Mouse (Mus musculus): ENCODE data around the gene Gm44973. TPM values are rescaled to one million over a fixed set of nuclear protein-coding genes. Genes with fewer than 3 reads are reported as not detected.
"Not testable (repeated sequence)": the region's sequence is repeated elsewhere in the genome, so short reads cannot be mapped to it uniquely, and the experiment has no call there.

The Gm44973 gene
- polyA plus RNA-seq, 1 experiment from 2014 or later: not detected

DNA sequence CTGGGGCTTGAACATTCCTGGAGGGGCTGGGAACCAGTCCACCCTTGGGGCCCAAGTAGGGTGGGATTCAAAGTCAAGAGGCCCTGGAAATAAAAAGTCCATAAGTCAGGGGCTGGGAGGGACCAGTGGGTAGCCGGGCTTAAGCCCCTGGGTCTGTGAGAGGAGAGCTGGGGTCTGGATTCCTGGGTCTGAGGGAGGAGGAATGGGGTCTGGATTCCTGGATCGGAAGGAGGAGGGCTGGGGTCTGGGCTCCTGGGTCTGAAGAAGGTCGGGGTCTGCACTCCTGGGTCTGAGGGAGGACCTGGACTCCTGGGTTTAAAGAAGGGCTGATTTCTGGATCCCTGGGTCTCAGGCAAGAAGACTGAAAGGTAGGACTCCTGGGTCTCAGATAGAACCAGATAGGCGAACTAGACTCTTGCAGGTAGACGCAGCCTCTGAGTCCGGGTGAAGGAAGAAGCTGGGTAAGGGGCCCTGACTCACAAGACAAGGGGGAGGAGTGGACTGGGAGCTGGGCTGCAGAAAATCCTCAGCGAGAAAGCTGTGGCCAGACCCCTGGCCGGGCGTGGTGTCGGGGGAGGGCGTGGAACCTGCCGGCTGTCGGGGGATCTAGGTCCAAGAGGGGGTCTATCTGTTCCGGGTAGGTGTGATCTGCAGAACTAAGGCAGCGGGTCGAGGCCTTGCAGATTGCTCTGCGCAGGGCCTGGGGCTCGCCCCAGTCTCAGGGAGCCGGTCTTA, 19.9 kb upstream of the Gm44973 start:
- 0 out of 2 replicates have a peak overlapping the region, but pooled peaks have one; percentile 68 for H3K27ac ChIP-seq (ENCODE audit: poor library complexity, severe bottlenecking)
- ATAC-seq (ENCODE audit: insufficient number of reproducible peaks, low FRiP score): no peak; the same call in none of the 2 replicates

DNA sequence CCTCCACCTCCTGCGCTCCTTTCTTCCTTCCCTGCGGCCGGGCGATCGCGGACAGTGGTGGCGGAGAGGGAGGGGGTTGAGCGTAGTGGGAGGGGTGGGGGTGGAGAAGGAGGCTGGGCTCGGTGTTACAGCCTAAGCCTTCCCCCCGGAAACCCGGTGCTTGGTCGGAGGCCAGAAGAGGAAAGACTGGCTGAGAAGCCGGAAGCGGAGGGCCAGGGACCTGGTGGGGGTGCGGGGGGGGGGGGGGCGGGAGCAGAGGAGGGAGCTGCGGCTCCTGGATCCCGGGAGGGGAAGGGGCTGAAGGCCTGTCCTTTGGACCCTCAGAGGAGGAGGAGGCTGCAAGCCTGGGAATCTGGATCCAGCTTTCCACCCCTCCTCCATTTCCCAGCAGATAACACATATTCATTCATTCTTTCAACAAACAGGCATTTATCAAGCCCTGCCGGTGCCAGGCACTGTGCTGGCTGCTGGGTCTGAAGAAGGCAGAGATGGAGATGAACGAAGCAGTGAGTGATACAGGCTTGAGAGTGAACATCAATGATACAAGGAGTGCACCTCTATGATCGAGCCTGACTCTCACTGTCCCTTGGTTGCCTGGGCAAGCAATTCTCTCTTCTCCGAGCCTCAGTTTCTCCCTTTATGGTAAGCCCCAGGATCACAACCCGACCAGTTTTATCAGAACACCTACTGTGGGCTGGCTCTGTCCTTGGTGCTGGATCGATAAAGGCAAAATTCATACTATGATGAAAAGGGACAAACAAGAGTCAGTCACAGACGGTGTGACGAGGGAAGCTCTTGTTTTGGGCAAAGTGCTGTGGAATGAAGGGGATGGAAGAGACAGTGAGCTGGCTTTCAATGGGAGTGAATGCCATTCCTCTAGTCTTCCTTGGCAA, 19.0 kb upstream of the Gm44973 start, which contains the start of gene Zfp579:
TSS of gene Zfp579 (minus strand) at position 156 of the 893 bp plus-strand sequence.
- WGBS: 5% methylated on average over 18 of the region's 26 CpGs
- Histone ChIP-seq H3K9ac (peak within 1 kb of the TSS; percentile 79), H3K4me2 (peak within 1 kb of the TSS; percentile 73), H3K27ac (ENCODE audit: poor library complexity, severe bottlenecking) (peak within 1 kb of the TSS; percentile 68), H3K4me1 (replicated peaks) (peaks cover 28% of the 10 kb centered on the region), H3K36me3 (peaks cover 32% of the 10 kb centered on the region), H3K9me3 (replicated peaks) (no peaks in the 10 kb centered on the region; the same call in 1 of the 2 replicates), H3K27me3 (replicated peaks) (peaks cover 31% of the 10 kb centered on the region), H3K4me3 (peak within 1 kb of the TSS; percentile 60)
- peak; percentile 81 for ATAC-seq (ENCODE audit: insufficient number of reproducible peaks, low FRiP score)

More for the DNA sequence above, 19.9 kb upstream of the Gm44973 start:
- Histone ChIP-seq H3K4me2 (peak overlapping the region; percentile 73), H3K4me1 (replicated peaks) (peaks cover 28% of the 10 kb centered on the region), H3K9ac (peak overlapping the region; percentile 79), H3K36me3 (peaks cover 35% of the 10 kb centered on the region), H3K27me3 (replicated peaks) (peaks cover 31% of the 10 kb centered on the region), H3K9me3 (replicated peaks) (peaks cover 4% of the 10 kb centered on the region; the same call in 1 of the 2 replicates), H3K4me3 (peak overlapping the region; percentile 60)
- WGBS: 5% methylated on average over 19 of the region's 19 CpGs

DNA sequence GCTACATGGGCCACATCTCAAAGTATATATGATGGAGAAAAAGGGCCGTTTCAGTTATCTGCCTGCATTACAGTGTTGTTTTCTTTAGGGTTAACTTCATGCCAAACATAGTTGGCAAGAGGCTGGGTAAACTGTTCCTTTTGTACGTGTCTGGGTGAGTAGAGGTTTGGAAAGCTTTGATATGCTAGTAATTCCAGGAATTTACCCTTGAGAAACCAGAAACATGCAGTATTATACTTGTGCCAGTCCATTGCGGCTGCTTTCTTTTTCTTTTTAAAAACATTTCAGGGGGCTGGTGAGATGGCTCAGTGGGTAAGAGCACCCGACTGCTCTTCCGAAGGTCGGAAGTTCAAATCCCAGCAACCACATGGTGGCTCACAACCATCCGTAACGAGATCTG, 18.4 kb upstream of the Gm44973 start:
- Histone ChIP-seq H3K4me1 (replicated peaks) (peaks cover 28% of the 10 kb centered on the region), H3K4me3 (0 out of 2 replicates have a peak overlapping the region, but pooled peaks have one; percentile 60), H3K9me3 (replicated peaks) (no peaks in the 10 kb centered on the region; the same call in 1 of the 2 replicates), H3K9ac (peak overlapping the region; percentile 79; the same call in 1 of the 2 replicates), H3K4me2 (peak overlapping the region; percentile 73), H3K27me3 (replicated peaks) (peaks cover 31% of the 10 kb centered on the region), H3K27ac (ENCODE audit: poor library complexity, severe bottlenecking) (0 out of 2 replicates have a peak overlapping the region, but pooled peaks have one; percentile 68), H3K36me3 (peaks cover 25% of the 10 kb centered on the region)
- ATAC-seq (ENCODE audit: insufficient number of reproducible peaks, low FRiP score): no peak
- WGBS: 53% methylated on average over 8 of the region's 8 CpGs

DNA sequence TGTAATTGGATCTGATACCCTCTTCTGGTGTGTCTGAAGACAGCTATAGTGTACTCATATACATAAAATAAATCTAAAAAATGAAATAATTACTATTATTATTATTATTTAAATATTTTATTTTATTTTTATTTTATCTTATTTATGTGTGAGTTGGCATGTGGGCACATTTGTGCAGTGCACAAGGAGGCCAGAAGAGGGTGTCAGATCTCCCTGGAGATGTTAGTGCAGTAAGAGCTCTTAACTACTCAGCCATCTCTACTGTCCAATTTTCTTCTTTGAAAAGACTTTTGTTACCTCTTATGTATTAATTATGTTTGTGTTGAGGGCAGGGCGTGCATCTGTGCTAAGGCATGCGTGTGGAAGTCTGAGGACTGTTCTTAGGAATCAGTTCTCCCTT, 15.4 kb upstream of the Gm44973 start:
- H3K36me3 ChIP-seq: no peaks in the 10 kb centered on the region
- peaks cover 13% of the 10 kb centered on the region for H3K4me1 ChIP-seq (replicated peaks)
- WGBS: 61% methylated on average over 2 of the region's 2 CpGs
- H3K4me2 ChIP-seq: no peak overlapping the region
- H3K27me3 ChIP-seq (replicated peaks): peaks cover 4% of the 10 kb centered on the region
- ATAC-seq (ENCODE audit: insufficient number of reproducible peaks, low FRiP score): no peak
- H3K4me3 ChIP-seq: no peak overlapping the region
- H3K9me3 ChIP-seq (replicated peaks): no peaks in the 10 kb centered on the region; the same call in 1 of the 2 replicates
- no peak overlapping the region for H3K27ac ChIP-seq (ENCODE audit: poor library complexity, severe bottlenecking)
- H3K9ac ChIP-seq: no peak overlapping the region

DNA sequence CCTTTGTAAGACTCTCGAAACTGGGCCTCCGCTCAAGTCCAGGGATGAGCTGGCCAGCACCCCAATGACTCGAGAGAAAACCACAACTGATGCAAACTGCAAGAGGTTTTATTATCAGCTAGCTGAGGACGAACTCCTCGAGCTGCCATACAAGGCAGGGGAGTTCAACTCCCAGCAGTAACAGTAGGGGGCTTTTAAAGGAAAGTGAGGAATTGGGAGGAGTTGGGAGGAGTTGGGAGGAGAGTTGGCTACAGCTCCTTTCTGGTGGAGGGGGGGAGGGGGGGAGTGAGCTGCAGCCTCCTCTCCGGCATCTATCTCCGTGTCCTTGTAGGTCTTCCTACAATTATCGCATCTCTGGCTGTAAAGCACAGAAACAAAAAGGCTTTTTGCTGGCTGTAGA, 12.4 kb upstream of the Gm44973 start:
- peaks cover 16% of the 10 kb centered on the region for H3K36me3 ChIP-seq
- not testable (repeated sequence) for H3K27ac ChIP-seq (ENCODE audit: poor library complexity, severe bottlenecking); H3K4me1 ChIP-seq (replicated peaks); H3K4me3 ChIP-seq; H3K4me2 ChIP-seq; H3K9ac ChIP-seq; ATAC-seq (ENCODE audit: insufficient number of reproducible peaks, low FRiP score); H3K9me3 ChIP-seq (replicated peaks); H3K27me3 ChIP-seq (replicated peaks)
- WGBS: 63% methylated on average over 8 of the region's 8 CpGs

- no peaks in the 10 kb centered on the region for H3K27me3 ChIP-seq (replicated peaks)
- 93% methylated on average over 26 of the region's 26 CpGs for WGBS
- no peak overlapping the region for H3K4me3 ChIP-seq
These were observed 7.1 kb upstream of the Gm44973 start for GRCm38 (mm10) chr7:5008229-5008628.

GRCm38 (mm10) chr7:5012681-5013513, 2.4 kb upstream of the Gm44973 start:
- H3K9ac ChIP-seq: no peak overlapping the region
- no peak overlapping the region for H3K27ac ChIP-seq (ENCODE audit: poor library complexity, severe bottlenecking)
- ATAC-seq (ENCODE audit: insufficient number of reproducible peaks, low FRiP score): no peak
- no peaks in the 10 kb centered on the region for H3K27me3 ChIP-seq (replicated peaks)
- H3K36me3 ChIP-seq: peaks cover 60% of the 10 kb centered on the region
- H3K4me3 ChIP-seq: no peak overlapping the region
- 0 out of 2 replicates have a peak, but pooled peaks cover 8% of the 10 kb centered on the region for H3K9me3 ChIP-seq (replicated peaks)
- peaks cover 8% of the 10 kb centered on the region for H3K4me1 ChIP-seq (replicated peaks)
- H3K4me2 ChIP-seq: peak overlapping the region; percentile 65
- 90% methylated on average over 27 of the region's 27 CpGs for whole genome bisulfite sequencing

More at GRCm38 (mm10) chr7:5008229-5008628, 7.1 kb upstream of the Gm44973 start:
- H3K4me1 ChIP-seq (replicated peaks): 0 out of 2 replicates have a peak, but pooled peaks cover 2% of the 10 kb centered on the region
- no peak; the same call in 1 of the 2 replicates for ATAC-seq (ENCODE audit: insufficient number of reproducible peaks, low FRiP score)
- 0 out of 2 replicates have a peak, but pooled peaks cover 8% of the 10 kb centered on the region for H3K9me3 ChIP-seq (replicated peaks)
- peaks cover 67% of the 10 kb centered on the region for H3K36me3 ChIP-seq
- no peak overlapping the region for H3K4me2 ChIP-seq
- H3K9ac ChIP-seq: no peak overlapping the region
- no peak overlapping the region for H3K27ac ChIP-seq (ENCODE audit: poor library complexity, severe bottlenecking)

- under 1% methylated on average over 42 of the region's 42 CpGs for WGBS
- H3K4me3 ChIP-seq: peak within 1 kb of the TSS; percentile 88
- peaks cover 49% of the 10 kb centered on the region for H3K36me3 ChIP-seq
- ATAC-seq (ENCODE audit: insufficient number of reproducible peaks, low FRiP score): peak; percentile 87
- H3K9me3 ChIP-seq (replicated peaks): no peaks in the 10 kb centered on the region
- peaks cover 8% of the 10 kb centered on the region for H3K4me1 ChIP-seq (replicated peaks)
- H3K4me2 ChIP-seq: peak within 1 kb of the TSS; percentile 65
- peak within 1 kb of the TSS; percentile 91 for H3K9ac ChIP-seq
- no peaks in the 10 kb centered on the region for H3K27me3 ChIP-seq (replicated peaks)
- H3K27ac ChIP-seq (ENCODE audit: poor library complexity, severe bottlenecking): peak within 1 kb of the TSS; percentile 99
These were observed 812 bp upstream of the Gm44973 start, which contains the start of the genes Zfp524 and Fiz1 for GRCm38 (mm10) chr7:5014251-5015117. TSS of gene Zfp524 (plus strand) at chr7:5014415. TSS of gene Fiz1 (minus strand) at chr7:5014697.

- H3K4me1 ChIP-seq (replicated peaks): peaks cover 11% of the 10 kb centered on the region
- ATAC-seq (ENCODE audit: insufficient number of reproducible peaks, low FRiP score): no peak
- peak overlapping the region; percentile 88 for H3K4me3 ChIP-seq
- peaks cover 33% of the 10 kb centered on the region for H3K36me3 ChIP-seq
- WGBS: 73% methylated on average over 3 of the region's 3 CpGs
- H3K4me2 ChIP-seq: peak overlapping the region; percentile 65
- H3K9me3 ChIP-seq (replicated peaks): no peaks in the 10 kb centered on the region
- no peaks in the 10 kb centered on the region for H3K27me3 ChIP-seq (replicated peaks)
- peak overlapping the region; percentile 76 for H3K9ac ChIP-seq
- H3K27ac ChIP-seq (ENCODE audit: poor library complexity, severe bottlenecking): peak overlapping the region; percentile 99
These were observed 761 bp downstream of the Gm44973 start for GRCm38 (mm10) chr7:5016057-5016456.
